Mouse (Mus musculus) gonadal fat pad, adult 2 months (tissue): ENCODE measurements at regions not wholly inside any gene's neighbourhood (a gene's known extent, or its start where the extent isn't known, plus 50 kb on each side); places are given as distances from the start of the nearest gene placed in this dataset.

ENCODE experiments used
- DNase-seq: peaks from one replicate; pipeline ENCODE4 v3.0.0-alpha.2; 2012; ENCODE audit warnings: low read depth

- DNase-seq, result no peak
These were observed 56.8 kb upstream of the Magi1 start for GRCm38 (mm10) chr6:94340546-94340945.

GRCm38 (mm10) chr6:94336168-94336567 lies 52.5 kb upstream of the Magi1 start:
- no peak for DNase-seq
